Mouse (Mus musculus) macrophage (primary cell): Measurements from ENCODE around the gene Ppp1r9b. TPM values are rescaled to one million over a fixed set of nuclear protein-coding genes. Genes with fewer than 3 reads are reported as not detected.

ENCODE experiments used
- polyA plus RNA-seq: library from polyadenylated mRNA; stranded (reverse); fragments of 250-400 nt; gene quantifications from 3 replicates; pipeline ENCODE4 v1.2.4, GENCODE M21; 2018; ENCODE audit warnings: inconsistent platforms

Gene Ppp1r9b
- polyA plus RNA-seq, 1 experiment from 2014 or later, result 176 TPM

Other genes starting within 250 kb of the Ppp1r9b start
- gene Cdc34b, start 249.3 kb upstream of the Ppp1r9b start, polyA plus RNA-seq, result not detected in 3 replicates
- gene Tmem92, start 208.3 kb upstream of the Ppp1r9b start, polyA plus RNA-seq, result not detected in 3 replicates
- gene Col1a1, start 54.8 kb upstream of the Ppp1r9b start, polyA plus RNA-seq, result 0.20 to 0.22 TPM in 2 of 3 replicates, not detected in the other
- gene Hils1, start 23.4 kb upstream of the Ppp1r9b start, polyA plus RNA-seq, result not detected in 3 replicates
- not detected in 3 replicates for gene Sgca, start 14.7 kb upstream of the Ppp1r9b start, polyA plus RNA-seq
- 0.06 TPM in 2 of 3 replicates, not detected in the other for gene Samd14, start 18.8 kb downstream of the Ppp1r9b start, polyA plus RNA-seq
- 4.2 to 14.2 TPM (median 9.9 TPM) in 3 replicates for gene Pdk2, start 50.3 kb downstream of the Ppp1r9b start, polyA plus RNA-seq
- gene Itga3, start 85.8 kb downstream of the Ppp1r9b start, polyA plus RNA-seq, result 0.06 to 0.22 TPM in 2 of 3 replicates, not detected in the other
- not detected in 3 replicates for gene Dlx3, start 129.1 kb downstream of the Ppp1r9b start, polyA plus RNA-seq
- not detected in 3 replicates for gene Dlx4, start 155.2 kb downstream of the Ppp1r9b start, polyA plus RNA-seq